ENCODE assay signal across 14 mouse cellular contexts in the genomic region with DNA sequence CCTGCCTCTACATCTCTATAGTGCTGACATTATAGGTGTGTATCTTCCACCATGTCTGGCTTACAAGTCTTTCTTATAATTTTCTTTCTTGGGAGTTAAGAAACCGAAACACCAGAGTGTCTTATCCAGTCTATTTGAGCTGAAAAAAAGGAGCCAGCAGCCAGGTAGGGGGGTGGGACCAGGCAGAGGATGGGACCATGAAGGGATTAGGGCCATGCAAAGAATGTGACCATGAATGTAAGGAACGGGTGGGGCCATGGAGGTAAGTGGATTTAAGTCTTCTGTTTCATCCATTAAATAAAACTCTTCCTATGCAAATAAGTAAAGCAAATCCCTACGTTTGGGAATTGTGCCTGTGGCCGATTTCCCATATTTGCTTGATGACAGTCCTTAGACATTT.
"Had no signal": no experiment of that assay in that cellular context is flagged by ENCODE, and none has a peak within 500 bp of the region (broad histone marks: within the 10 kb centered on the region; RNA-seq: fewer than 3 reads in every experiment).

No protein-coding gene starts in this region.

- ATAC-seq: lung, postnatal 0 days had no signal

- H3K4me3 ChIP-seq: layer of hippocampus, adult 2 months; limb, embryonic 12.5 days; midbrain, embryonic 12.5 days; neural tube, embryonic 12.5 days; stomach, embryonic 15.5 days had no signal

- H3K4me2 ChIP-seq: limb, embryonic 12.5 days; midbrain, embryonic 12.5 days; neural tube, embryonic 12.5 days; stomach, embryonic 15.5 days had no signal

- H3K27me3 ChIP-seq: midbrain, embryonic 12.5 days; neural tube, embryonic 12.5 days; stomach, embryonic 15.5 days had no signal

- H3K4me1 ChIP-seq: limb, embryonic 12.5 days; midbrain, embryonic 12.5 days; neural tube, embryonic 12.5 days; stomach, embryonic 15.5 days had no signal

- H3K9me3 ChIP-seq: limb, embryonic 12.5 days; midbrain, embryonic 12.5 days; neural tube, embryonic 12.5 days; stomach, embryonic 15.5 days had no signal

- H3K9ac ChIP-seq: limb, embryonic 12.5 days; liver, embryonic 14.5 days; midbrain, embryonic 12.5 days; neural tube, embryonic 12.5 days; stomach, embryonic 15.5 days had no signal

- H3K27ac ChIP-seq: layer of hippocampus, adult 2 months; limb, embryonic 12.5 days; liver, embryonic 14.5 days; midbrain, embryonic 12.5 days; neural tube, embryonic 12.5 days; stomach, embryonic 15.5 days had no signal

- H3K36me3 ChIP-seq: limb, embryonic 12.5 days; midbrain, embryonic 12.5 days; neural tube, embryonic 12.5 days; stomach, embryonic 15.5 days had no signal

- DNase-seq: kidney, postnatal 10 days; kidney, postnatal 4 days; liver; lung, adult 2 months; lung, postnatal 36 days; thymus, adult 2 months; thymus, postnatal 25 days had no signal
